Mouse (Mus musculus) c-Kit-negative CD71-positive TER-119-positive erythroid progenitor cells, embryonic 14.5 days (primary cell): ENCODE measurements around the gene Zfp473.
A peak's percentile ranks its signal among the peaks of the same experiment; 100 is the strongest.
"Not testable (repeated sequence)": the region's sequence is repeated elsewhere in the genome, so short reads cannot be mapped to it uniquely, and the experiment has no call there.

Experiments used
- DNase-seq: peaks from one replicate; pipeline ENCODE4 v3.0.0-alpha.2; 2013; ENCODE audit warnings: low read depth, low spot score

Zfp473 gene

GRCm38 (mm10) chr7:44750950-44751349 lies at the start of gene Zfp473:
Gene Zfp473, minus strand, starts transcription at chr7:44751050.
- DNase-seq: not testable (repeated sequence)

DNA sequence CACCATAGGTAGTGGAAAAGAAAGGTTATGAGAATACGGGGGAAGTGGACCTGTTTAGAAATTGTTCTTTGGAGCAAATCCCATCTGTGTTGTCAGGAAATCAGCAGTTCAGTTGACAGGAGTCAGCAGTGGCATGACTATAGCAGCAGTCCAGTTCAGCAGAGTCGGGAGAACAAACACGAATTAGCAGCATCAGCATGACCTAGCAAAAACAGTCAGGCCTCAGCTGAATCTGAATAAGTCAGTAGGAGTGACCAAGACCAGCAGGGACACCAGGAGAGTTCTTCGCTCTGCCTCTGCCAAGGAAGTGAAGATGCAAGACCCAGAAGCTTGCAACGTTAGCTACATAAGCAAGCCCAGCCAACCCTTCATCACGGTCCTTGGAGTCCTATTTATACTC lies 41.9 kb upstream of the Zfp473 start:
- DNase-seq: no peak

- DNase-seq: no peak
Measured at GRCm38 (mm10) chr7:44790066-44790465, 39.2 kb upstream of the Zfp473 start.

GRCm38 (mm10) chr7:44789531-44789930 lies 38.7 kb upstream of the Zfp473 start:
- DNase-seq: no peak

- no peak for DNase-seq
Measured at GRCm38 (mm10) chr7:44780101-44780500, 29.3 kb upstream of the Zfp473 start.

DNA sequence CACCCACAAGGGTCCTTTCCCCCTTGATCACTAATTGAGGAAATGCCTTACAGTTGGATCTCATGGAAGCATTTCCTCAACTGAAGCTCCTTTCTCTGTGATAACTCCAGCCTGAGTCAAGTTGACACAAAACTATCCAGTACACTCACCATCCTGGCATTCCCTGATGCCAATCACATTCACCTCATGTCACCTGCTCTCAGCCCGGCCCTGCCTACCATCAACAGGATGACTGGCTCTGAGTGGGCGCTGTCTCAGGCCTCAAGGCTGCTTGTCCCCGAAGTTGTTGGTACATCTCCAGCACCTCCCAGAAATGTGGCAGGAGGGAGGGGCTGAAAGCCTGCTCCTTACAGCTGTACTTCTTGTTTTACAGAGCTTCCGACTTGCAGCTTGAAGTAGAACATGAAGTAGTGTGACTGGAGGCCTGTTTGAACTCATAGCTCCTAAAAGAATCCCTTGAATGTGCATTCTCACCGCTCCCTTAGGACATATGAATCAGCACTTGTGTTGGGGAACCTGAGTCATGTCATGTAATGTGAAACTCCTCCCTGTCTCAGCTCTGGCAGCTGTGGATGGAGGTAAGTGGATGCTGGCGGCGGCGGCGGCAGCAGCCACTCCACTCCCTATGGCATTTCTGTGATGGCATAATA lies 26.1 kb upstream of the Zfp473 start:
- peak; percentile 65 for DNase-seq

DNA sequence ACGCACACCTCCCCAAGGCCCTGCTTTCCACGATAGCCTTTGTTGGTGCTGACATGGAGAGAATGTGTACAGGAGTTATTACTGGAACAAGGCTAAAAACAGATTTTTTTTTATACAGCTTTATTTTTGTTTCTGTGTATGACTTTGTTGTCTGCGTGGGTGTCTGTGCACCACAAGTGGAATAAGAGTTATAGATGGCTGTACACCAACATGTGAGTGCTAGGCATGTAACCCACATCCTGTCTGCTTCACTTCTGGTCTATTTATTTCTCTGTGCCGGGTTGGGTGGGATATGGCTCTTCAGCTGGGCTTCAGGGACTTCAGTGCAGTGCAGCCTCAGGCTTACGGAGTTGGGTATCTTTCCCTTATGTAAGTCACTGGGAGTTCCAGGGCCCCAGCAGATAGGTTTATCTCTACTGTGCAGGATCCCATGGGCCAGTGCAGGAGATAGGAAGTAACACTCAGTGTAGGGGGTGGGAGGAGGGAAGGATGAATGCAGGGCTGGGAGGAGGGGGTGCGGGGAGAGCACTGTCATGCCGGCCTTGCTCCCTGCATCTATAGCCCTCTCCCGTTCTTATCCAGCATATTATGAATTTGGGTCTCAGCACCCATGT lies 21.8 kb upstream of the Zfp473 start:
- peak; percentile 58 for DNase-seq

GRCm38 (mm10) chr7:44770046-44770578 lies 19.3 kb upstream of the Zfp473 start:
- no peak for DNase-seq

DNA sequence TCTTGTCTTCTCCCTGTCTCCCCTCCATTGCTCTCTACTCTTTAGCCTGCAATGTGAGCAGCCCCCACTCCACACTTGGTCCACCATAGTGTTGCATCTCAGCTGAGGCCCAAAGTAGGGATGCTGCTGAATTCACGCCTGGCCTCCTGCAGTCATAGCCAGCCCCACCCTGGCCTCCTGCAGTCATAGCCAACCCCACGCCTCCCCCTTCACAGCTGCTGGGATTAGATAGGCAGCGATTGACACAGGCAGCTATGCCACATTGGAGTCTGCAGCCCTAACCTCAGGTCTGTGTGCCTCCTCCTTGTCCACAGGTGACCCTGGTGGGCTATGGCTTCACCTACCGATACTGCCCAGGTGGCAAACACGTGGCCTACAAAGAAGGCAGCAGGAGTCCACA lies 17.3 kb upstream of the Zfp473 start:
- peak; percentile 58 for DNase-seq

DNA sequence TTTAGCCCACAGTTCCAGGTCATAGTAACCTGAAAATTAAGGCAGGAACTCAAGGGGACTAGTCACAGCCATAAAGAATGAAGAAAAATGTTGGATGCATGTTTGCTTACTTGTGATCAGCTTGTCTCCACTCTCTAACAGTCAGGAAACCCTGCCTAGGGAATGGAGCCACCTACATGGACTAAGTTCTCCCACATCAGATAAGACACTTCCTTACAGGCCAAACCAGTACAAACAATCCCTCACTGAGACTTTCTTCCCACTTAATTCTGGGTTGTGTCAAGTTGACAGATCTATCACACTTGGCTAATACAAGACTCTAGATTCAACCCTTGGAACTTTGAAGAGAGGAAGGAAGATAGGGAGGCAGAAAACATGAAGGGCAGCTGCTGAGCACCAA lies 9.5 kb upstream of the Zfp473 start:
- DNase-seq: no peak

GRCm38 (mm10) chr7:44757164-44757563 lies 6.3 kb upstream of the Zfp473 start:
- DNase-seq: no peak

DNA sequence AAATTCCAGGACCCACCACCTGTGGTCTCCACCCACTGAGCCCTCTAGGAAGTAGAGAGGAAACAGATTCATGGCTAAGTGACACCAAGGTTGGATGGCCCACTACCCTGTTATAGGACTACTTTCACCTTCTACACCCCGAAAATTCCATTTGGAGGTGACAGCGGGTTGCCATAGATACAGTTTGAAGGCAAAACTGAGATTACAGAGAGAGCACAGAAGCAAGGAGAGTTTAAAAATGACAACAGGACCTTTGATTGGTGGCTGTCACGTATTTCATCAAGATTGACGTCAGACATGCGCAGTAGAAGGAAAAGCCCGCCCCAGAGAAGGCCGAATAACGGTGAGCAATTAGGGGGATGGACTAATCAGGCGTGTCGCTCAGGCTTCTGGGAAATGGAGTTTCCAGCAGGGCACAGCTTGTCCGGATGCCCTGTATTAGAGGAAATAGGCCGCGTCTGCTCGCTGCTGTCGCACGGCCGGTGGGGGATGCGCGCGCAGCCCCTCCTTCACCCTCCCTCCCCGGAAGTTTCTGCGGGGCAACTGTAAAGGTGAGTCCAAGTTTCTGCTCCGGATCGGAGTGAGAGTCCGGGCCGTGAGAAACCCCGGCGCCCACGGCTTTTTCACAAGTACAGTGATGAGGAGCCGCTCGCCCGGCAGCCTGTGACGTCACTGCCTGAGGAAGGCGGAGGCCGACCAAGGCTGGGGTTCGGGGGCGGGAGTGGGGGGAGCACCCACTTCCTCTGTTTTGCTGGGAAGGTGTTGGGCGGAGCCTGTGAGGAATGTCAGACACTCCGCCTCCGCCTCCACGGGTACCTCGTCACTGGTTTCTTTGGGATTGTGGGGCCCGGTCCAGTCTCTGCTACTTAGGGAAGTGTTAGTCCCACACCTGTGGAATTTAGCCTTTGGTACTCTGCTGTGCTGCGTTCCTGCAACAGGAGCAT lies 2.5 kb downstream of the Zfp473 start, which contains the start of gene Vrk3:
Vrk3 (plus strand) TSS at position 313 of the 944 bp plus-strand sequence.
- DNase-seq: peak; percentile 95

GRCm38 (mm10) chr7:44747115-44747514 lies 3.7 kb downstream of the Zfp473 start:
- no peak for DNase-seq

- DNase-seq: peak; percentile 40
Measured at GRCm38 (mm10) chr7:44745076-44745475, 5.8 kb downstream of the Zfp473 start.

- no peak for DNase-seq
Measured at GRCm38 (mm10) chr7:44744270-44744669, 6.6 kb downstream of the Zfp473 start.

DNA sequence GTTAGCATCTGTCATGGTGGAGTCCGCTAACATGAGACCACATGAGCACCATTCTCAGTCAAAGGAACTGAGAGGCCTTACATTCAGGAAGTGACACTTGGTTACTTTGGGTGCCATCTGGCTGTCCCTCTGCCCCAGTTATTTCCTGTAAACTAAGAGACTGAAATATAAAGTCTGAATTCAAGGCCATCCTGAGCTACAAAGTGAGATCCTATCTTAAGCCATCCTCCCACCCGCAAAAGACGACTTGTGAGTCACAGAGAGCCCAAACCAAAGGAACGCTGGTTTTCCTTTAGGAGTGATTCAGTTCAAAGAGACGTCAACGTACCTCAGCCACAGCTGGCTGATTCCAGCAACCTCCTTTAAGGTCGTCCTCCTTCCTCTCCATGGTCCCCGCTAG lies 9.5 kb downstream of the Zfp473 start:
- DNase-seq: no peak

DNA sequence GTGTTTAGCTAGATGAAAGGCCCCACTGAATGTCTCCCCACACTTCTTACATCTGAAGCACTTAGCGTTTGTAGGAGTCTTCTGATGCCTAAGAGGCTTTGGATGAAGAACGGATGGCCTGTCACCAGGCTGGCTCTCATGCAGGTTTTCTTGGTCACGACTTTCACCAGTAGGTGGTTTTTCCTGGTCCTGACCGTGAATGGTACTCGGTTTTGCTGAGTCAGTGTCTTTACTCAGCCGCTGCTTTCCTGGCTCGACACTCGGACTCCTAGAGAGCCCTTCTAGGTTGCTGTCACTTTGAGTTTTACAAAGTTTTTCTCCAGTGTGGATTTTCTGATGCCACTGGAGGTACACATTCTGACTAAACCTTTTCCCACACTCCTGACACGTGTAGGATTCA lies 17.1 kb downstream of the Zfp473 start:
- no peak for DNase-seq

GRCm38 (mm10) chr7:44728082-44728975 lies 22.5 kb downstream of the Zfp473 start:
- DNase-seq: no peak

GRCm38 (mm10) chr7:44727151-44727550 lies 23.7 kb downstream of the Zfp473 start:
- no peak for DNase-seq

DNA sequence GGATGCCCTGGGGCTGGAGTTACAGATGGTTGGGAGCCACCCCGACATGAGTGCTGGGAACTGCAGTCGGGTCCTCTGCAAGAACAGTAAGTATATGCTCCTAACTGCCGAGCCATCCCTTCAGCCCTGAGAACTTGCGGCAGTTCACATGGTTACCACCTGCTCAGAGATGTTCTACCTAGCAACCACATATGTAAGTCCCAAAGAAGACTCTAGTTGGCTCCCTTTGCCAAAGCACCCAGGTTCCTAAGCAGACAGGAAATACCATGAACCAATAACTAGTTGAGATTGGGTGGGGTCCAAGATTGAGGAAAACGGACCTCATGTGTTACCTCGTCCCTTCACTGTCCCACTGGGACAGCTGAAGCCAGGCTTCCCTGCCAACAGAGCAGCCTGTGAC lies 24.5 kb downstream of the Zfp473 start:
- no peak for DNase-seq

DNA sequence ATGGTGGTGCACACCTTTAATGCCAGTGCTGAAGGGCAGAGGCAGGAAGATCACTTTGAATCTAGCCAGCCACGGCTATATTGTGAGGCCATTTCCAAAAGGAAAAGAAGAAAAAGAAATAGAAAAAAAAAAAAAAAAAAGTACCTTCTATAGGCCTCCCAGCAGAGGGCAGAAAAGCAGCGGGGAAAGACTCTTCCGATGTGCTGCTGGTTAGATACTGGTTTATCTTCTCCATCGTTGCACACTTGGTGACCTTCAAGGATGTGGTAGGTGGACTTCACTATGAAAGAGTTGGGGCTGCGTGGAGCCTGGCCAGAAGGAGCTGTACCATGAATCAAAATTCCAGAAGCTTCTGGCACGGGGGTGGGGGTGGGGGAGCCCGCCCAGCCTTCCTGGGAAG lies 26.5 kb downstream of the Zfp473 start:
- DNase-seq: no peak
